Mouse (Mus musculus): ENCODE measurements around the gene 4921507P07Rik.
"Not testable (repeated sequence)": the region's sequence is repeated elsewhere in the genome, so short reads cannot be mapped to it uniquely, and the experiment has no call there.

The 4921507P07Rik gene

DNA sequence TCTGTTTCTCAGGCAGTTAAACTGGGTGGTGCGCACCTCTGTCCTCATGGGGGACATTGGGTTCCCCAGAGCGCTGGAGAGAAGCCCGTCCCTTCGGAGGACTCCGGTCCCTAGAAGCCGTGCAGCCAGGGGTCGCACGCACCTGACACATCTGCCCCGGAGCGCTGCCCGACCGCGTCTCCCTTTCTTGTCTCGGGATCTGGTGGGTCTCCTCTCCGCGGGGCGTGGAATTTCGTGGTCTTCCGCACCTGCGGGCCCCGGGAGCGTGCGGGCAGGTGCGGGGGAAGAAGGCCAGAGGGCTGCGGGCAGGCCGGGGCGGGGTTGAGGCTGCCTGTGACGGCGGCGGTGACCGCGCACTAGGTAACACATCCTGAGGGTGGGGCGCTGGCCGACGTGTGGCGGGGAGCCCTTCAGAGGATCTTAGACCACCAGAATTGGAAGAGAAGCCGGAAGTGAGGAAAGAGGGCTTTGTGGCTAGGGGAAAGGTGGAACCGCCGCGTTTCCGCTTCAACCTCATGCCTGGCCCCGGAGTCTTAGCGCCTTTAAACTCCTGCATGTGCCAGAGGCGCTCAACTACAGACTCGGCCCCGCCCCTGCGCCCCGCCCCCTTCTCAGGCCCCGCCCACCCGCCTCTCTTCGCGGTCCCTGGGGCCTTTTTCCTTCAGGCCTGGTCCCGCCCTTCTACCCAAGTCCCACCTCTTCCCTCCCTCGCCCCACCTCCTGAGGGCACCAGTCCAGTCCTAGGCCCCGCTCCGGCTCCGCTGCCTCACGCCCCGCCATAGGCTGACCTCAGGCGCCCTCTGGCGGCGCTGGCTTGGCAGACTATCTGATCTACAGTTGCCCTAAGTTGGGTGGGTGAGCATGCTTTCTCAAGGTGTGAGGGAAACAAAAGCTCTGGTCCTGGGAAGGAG, at the start of gene 4921507P07Rik:
Gene 4921507P07Rik (minus strand): TSS at position 332 of the 911 bp plus-strand sequence.
- peak; percentile 97 for DNase-seq (ENCODE audit: low spot score)

DNA sequence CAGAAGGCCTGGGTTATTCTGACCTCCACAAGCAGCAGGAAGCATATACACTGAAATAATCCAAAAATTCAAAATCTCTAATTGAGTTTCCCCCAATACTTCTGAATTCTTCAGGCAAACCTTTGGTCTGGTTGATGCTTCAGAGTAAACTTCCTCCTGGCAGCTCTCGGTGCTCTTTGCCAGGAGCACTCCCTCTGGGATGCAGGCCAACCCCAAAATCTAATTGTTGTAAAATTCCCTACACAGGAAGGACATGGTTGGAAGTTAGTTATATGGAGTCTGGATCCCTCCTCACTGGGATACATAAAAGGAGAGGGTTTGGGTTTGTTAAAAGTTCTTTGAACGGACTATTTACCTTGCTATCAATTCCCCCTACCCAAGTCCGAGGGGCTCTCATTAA, 48.3 kb upstream of the 4921507P07Rik start:
- DNase-seq (ENCODE audit: low spot score) = no peak

DNA sequence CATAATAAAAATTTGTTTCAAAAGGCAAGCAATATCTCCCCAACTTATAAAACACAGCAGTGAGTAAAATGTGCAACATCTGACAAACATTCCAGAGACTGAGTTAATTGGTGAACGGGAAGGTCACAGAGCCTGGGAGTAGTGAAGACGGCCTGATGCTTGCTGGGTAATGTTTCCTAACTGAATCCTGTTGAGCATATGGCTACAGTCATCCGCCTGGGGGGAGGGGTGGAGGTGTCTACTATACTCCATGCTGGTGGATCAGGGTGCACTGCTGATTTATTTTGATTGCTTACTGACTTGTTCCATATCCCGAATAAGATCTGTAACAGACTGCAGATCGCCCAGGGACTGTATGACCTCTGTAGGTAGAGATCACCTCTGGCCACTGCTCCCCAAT, 45.5 kb upstream of the 4921507P07Rik start:
- DNase-seq (ENCODE audit: low spot score) = no peak

DNA sequence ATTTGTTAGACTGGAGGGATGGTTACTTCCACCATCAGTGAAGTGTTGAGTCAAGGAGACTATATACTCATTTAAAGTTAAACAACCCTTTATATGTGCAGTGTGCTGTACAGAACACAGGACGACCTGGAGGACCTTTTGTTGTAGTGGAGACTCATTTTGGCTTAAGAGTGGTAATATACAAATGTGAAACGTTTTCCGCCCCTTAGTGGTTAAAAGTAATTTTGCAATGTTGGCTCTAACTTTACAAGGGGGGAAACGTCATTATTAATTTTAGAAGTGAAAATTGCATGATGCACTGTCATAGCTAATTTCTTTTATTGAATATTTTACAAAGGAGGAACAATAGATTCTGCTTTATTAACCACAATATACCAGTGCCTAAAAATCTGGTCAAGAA, 43.9 kb upstream of the 4921507P07Rik start:
- DNase-seq (ENCODE audit: low spot score) = no peak

DNA sequence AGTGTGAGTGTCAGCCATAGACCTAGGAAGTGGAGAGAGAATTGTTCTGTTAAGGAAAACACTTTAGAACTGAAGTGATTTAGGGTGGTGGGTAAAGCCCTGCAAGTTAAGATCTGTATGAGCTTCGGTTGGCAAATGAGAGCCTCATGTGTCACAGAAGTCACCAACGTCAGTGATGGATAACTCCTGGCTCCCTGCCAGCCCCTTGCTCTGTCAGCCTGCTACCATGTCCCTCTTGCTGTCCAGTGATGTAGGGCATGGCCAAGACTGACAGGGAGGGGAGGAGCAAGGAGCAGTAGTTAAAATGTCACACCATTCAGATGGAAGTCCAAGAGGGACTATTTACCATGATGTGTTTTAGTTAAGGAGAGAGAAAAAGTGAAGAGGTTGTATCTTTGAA, 43.2 kb upstream of the 4921507P07Rik start:
- no peak for DNase-seq (ENCODE audit: low spot score)

DNA sequence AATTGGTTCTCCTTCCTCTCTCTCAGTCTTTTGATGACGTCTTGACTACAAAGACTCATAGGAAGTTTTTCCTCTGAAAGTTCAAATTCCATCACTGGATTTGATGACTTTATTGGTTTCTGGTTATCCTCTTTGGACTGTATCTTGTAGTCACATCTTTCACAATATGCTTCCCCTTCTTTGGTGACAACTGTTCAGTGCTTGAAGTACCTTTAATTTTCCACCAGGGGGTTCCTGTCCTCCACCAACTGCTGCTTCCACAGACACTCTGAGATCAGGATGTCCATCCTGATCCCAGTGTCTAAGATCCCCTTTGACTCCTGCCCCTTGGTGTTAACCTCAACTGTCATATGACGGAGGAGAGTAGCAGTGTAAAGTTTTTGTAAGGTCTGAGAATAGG, 29.7 kb upstream of the 4921507P07Rik start:
- not testable (repeated sequence) for DNase-seq (ENCODE audit: low spot score)

DNA sequence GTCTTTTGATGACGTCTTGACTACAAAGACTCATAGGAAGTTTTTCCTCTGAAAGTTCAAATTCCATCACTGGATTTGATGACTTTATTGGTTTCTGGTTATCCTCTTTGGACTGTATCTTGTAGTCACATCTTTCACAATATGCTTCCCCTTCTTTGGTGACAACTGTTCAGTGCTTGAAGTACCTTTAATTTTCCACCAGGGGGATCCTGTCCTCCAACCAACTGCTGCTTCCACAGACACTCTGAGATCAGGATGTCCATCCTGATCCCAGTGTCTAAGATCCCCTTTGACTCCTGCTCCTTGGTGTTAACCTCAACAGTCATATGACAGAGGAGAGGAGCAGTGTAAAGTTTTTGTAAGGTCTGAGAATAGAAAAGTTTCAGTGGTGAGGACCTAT, 21.8 kb upstream of the 4921507P07Rik start:
- DNase-seq (ENCODE audit: low spot score) = not testable (repeated sequence)

DNA sequence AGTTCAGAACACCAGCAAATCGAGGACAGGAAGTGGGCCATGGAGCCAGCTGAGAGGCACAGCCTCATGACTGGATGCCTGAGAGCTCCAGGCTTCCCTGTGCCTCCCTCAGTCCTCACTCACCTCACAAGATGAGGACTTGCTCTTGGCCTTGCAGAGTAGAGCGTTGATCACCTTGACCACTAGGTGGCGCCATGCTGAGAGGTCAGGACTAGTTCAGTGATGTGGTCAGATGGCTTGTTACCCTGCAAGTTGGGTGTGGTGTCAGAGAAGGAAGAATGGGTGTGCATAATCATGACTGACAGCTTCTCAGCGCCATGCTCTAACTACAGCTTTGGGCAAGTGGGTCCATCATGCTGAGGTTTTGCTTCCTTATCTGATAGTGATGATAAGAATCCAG, 5.2 kb upstream of the 4921507P07Rik start:
- DNase-seq (ENCODE audit: low spot score) = peak; percentile 40

DNA sequence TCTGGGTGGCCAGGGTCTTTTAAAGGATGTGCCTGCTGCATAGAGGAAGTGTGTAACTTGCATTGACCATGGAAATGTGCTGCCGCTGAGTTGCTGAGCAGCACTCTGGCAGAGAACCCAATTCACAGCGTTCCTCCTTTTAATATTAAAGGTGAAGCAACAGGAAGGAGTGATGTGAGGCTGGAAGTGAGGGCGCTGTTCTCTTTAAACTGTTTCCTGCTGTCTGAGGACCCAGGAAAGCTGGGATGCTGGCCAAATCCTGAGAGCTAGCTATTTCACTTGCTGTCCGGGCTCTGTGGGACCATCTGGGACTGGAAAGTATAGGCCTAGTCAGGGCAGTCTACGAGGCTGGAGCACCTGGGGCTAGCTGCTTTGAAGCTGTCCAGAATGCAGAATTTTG, 2.1 kb upstream of the 4921507P07Rik start:
- no peak for DNase-seq (ENCODE audit: low spot score)

DNA sequence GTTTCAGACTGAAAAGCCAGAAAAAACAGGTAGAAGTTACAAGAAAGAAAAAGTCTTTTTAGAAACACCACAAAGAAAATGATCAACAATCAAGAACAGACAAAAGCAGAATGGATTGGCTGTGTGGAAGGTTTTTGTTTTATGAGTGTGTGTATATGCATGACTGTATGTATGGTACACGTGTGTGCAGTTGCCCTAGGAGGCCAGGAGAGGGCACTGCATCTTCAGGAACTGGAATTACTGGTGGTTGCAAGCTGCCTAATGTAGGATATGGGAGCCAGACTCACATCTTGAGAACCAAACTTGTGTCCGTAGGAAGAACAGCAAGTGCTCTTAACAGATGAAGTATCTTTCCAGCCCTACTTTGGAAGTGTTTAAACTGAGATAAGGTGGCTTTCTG, 2.1 kb downstream of the 4921507P07Rik start:
- no peak for DNase-seq (ENCODE audit: low spot score)

DNA sequence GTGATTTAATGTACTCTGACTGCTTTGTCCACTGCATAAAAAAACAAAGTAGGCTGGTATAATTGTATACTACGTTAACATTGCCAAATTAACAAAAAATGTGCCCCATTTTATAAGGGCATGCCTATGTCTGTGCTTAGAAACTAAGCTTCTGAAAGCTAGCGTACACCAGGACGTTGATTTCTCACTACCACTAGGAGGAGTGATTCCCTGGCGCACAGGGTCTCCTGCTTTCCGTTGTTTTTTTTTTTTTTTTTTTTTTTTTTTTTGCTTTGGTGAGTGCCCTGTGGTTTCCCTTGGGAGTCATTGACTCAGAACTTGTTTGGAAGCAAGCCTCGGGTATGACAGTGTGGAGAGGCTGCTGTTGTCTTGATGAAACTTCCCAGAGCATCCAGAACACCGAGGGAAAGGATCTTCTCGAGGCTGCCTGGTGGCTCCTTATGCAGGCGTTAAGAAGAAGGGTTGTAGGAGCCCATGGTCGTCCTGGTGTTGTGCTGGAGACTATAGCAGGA, 3.0 kb downstream of the 4921507P07Rik start:
- DNase-seq (ENCODE audit: low spot score) = no peak

DNA sequence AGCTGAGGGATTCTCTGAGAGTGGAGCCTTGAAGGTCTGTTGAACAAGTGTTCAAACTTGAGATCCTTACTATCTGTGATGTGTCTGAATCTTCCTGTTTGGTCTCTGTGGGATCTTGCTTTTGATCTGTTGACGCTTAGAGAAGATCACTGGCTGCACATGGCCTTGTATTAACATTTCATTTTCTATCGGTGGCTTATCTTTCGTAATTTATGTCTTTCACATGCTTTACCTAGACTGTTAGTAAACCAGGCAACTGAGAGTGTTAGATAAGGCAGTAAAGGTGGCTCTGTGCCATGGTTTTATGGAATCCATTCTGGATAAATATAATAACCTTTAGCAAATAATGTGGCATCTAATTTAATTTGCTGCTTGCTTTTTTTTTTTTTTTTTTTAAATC, 6.2 kb downstream of the 4921507P07Rik start:
- no peak for DNase-seq (ENCODE audit: low spot score)

DNA sequence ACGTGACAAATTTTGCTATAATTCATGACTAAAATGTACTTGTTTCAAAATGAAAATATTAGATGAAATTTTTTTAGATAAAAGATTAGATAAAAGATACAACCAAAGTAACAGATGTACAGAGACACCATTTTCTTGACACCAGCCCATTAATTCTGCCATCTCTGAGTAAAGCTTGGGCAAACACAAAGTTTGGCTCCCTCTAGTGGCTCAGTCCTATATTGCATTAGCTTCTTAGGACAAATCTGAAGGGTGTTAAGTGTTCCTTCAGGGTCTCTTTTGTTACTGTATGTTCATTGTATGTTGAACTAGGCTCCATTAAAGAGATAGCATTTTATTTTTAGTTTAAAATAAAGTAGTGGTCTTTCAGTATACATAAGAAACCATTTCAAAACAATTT, 8.2 kb downstream of the 4921507P07Rik start:
- DNase-seq (ENCODE audit: low spot score) = peak; percentile 39

DNA sequence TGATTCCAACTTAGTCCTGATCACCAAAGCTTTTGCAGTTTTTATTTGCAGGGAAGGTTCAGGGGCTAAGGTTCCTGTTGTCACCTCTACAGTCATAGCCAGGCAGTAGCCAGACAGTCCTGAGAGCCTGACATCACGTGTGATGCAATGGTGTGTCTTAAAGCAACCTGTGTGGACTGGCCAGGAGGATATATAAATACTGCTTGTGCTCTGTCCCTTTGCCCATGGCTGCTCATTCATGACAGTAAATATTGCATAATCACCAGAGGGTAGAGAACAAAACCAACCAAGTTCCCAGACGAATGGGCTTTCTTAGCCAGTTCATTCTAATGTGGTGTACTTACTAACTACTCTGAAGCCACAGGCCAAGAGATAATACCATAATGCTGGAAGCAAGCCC, 9.0 kb downstream of the 4921507P07Rik start:
- DNase-seq (ENCODE audit: low spot score) = no peak

DNA sequence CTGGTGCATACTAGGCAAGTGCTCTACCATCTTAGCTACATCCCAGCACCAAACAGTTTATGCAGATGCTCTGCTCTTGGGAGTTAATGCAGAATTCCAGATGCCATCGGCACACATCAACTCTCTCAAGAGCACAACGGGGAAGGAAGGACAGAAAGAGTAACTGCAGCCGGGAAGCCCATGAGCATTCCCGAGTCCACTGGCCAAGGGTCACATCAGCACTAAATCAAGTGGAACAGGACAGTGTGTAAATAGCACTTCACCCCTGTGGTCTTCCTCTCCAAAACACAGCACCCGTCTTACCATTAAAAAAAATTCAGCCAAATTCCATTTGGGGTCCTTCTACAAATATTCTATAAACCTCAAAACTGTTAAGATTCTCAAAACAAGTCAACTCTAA, 10.1 kb downstream of the 4921507P07Rik start:
- DNase-seq (ENCODE audit: low spot score) = no peak

DNA sequence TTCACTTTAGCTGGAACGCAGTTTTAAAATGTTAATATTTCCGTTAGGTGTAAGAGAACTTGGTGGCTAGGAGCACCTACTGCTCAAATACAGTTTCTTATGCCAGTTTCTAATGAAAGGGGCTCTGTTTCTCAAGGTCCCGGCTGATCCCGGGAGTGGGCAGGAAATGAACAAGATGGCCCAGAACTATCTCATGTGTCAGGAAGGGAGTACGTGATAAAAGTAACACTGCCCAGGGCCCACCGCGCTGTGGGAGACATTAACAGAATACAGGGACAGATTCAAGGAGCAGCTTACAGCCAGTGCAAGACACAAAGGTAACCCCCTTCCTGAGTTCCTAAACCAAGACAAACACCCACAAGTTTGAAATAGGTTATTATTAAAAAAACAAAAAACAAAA, 10.7 kb downstream of the 4921507P07Rik start:
- DNase-seq (ENCODE audit: low spot score) = peak; percentile 70

DNA sequence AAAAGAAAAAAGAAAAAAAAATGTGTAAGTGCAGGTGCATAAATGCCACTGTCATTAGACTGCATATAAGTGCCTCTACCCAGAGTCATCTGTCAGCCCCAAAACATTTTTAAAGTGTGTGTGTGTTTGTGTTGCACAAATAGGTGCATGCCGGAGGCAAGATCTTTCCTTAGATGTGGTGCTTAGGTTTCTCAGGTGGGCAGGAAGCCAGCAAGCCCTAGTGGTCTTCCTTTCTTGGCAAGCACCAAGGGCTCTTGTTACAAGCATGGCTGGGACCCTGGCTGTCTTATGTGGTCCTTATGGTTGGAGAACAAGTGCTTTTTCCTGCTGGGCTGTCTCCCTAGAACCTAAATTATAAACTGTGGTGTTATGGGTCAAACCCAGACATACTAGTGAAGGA, 24.8 kb downstream of the 4921507P07Rik start:
- no peak for DNase-seq (ENCODE audit: low spot score)

DNA sequence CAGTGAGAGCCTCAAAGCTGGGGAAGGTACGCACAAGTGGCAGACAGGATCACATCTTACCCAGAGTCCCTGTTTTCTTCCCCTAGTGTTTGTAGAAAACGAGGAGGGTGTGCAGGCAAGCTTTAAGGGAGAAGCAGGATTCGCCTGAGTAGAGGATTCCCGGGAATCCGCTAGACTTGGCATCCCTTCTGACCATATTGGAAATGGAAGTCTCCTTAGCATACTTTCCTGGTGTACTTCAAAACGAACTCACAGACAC, 29.5 kb downstream of the 4921507P07Rik start:
- DNase-seq (ENCODE audit: low spot score) = no peak

DNA sequence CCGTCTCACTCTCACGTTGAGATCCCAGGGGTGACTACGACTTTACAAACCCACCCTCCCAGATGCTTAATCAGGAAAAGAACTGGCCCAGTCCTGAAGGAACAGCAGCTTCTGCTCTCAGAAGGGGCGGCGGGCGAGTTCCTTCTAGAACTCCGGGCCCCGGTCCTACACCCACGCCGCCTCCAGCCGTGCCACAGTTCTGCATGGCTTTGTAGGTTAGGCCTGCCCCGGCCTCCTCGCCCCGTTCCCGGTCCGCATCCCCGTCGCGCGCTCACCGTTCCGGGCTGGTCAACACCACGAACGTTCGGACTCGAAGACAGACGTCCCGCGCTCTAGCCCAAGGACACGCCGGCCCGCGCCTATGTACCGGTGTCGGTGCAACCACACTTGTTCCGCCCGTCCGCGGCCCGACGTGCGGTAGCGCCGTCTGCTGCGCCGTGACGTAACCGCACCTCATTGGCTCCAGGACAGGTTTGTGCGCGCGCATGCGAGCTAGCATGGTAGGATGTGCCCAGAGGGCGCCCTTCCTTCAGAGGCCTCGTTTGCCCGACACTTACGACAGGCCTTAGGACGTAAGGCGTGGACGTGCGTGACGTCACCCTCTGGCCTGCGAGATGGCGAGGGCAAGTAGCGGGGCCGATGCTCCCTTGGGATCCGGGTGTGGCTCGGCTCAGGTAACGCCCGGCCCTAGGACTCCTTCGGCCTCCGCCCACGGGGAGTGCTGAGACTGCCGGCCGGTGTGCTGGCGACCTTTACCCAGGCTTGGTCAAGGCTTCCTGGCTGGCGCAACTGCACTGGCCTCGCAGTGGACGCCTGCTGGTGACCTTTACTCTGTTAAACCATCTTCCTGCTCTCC, 30.1 kb downstream of the 4921507P07Rik start, which contains the start of gene Cycs:
Gene Cycs (minus strand): TSS at position 398 of the 856 bp plus-strand sequence.
- peak; percentile 100 for DNase-seq (ENCODE audit: low spot score)

DNA sequence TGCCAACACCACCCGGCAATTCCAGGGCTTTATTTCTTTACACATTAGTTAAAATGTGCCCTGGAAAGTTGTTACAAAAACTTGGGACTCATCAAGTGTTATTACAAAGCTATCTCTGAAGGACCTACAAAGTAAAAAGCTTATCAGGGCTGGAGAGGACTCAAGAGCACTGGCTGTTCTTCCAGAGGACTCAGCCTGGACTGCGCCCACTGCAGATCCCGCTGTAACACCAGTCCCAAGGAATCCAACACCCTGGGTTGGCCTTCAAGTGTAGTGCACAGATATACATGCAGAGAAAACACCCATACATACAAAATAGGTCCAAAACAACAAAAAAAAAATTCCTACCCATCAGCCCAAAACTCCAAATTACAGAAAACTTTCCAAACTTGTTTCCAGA, 32.8 kb downstream of the 4921507P07Rik start:
- peak; percentile 66 for DNase-seq (ENCODE audit: low spot score)

DNA sequence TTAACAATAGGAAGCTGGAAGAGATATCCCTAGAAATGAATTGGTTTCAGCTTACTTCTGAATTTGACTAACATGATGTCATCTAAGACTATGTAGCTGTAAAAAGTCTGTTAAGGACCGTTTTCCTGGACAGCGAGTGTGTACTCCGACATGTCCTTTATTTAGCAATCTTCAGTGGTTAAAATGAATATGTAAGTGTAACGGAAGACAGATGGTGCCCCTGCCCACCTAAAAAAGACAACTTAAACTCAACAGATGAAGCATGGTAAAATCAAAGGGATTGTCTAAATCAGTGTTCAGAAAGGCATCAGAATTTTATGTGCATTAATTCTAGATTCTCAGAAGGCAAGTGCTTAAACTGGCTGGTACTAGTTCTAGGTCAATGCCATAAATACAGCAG, 34.0 kb downstream of the 4921507P07Rik start:
- DNase-seq (ENCODE audit: low spot score) = no peak

DNA sequence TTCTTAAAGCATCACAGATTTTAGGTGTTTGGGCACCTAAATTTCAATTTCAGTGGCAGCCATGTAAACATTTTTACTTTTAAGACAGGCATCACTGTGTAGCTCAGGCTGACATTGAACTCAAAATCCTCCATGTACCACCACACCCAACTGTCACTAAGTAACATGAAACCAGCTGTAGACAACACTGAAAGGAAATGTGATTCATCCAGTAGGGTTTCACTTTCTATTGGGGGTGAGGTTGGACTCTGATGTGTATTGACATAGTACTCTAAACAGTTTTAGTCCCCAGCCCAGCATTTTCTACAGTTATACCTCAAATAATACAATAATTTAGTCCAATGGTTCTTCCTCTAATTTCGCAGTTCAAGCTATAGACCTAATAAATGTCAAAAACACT, 35.7 kb downstream of the 4921507P07Rik start:
- no peak for DNase-seq (ENCODE audit: low spot score)

DNA sequence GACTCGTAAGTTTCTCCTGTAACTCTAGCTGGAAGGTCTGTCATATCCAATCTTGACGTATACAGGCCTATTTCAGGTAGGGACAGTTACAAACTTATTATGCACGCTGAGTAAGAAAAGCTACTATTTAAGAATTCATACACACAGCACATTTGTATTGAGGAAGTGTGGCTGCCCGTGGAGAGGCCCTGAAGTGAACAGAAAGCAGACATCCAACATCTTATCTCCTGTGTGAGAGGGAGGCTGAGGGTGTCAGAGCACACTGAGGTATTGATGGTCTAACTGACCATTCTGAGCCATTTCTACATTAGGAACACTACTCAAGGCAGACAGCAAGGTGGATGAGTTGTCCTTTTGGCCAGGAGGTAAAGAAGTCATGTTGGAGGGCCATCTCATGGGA, 37.6 kb downstream of the 4921507P07Rik start:
- no peak for DNase-seq (ENCODE audit: low spot score)
